Mouse (Mus musculus): ENCODE measurements around the gene Apoa2. TPM values are rescaled to one million over a fixed set of nuclear protein-coding genes. Genes with fewer than 3 reads are reported as not detected.

Gene Apoa2
- total and polyA plus RNA-seq, 2 experiments from 2014 or later = 2.0 to 2.7 TPM

GRCm38 (mm10) chr1:171205704-171206493 is 19.0 kb upstream of the Apoa2 start:
- no peaks in the 10 kb centered on the region for H3K27me3 ChIP-seq (ENCODE audit: insufficient read depth, low read length)
- H3K4me2 ChIP-seq (ENCODE audit: low read depth) = no peak overlapping the region
- no peaks in the 10 kb centered on the region for H3K9me3 ChIP-seq (ENCODE audit: low read length)
- TF ChIP-seq CTCF (IDR thresholded peaks at IDR 0.05; ENCODE audit: low read depth) = no peak
- no peaks in the 10 kb centered on the region for H3K36me3 ChIP-seq (ENCODE audit: insufficient read depth)
- WGBS = 52% methylated on average over 6 of the region's 6 CpGs
- DNase-seq (no peak), ATAC-seq (no peak)
- H3K9ac ChIP-seq = no peak overlapping the region
- H3K4me3 ChIP-seq (ENCODE audit: low read depth, low read length) = no peak overlapping the region
- H3K4me1 ChIP-seq (ENCODE audit: insufficient read depth) = no peaks in the 10 kb centered on the region
- H3K27ac ChIP-seq (ENCODE audit: low read depth, low read length) = no peak overlapping the region

- H3K9ac ChIP-seq = no peak overlapping the region
- ATAC-seq = no peak
- DNase-seq = no peak
- H3K27ac ChIP-seq (ENCODE audit: low read depth, low read length) = no peak overlapping the region
- 6% methylated on average over 4 of the region's 4 CpGs for WGBS
- no peaks in the 10 kb centered on the region for H3K36me3 ChIP-seq (ENCODE audit: insufficient read depth)
- H3K4me2 ChIP-seq (ENCODE audit: low read depth) = no peak overlapping the region
- no peaks in the 10 kb centered on the region for H3K4me1 ChIP-seq (ENCODE audit: insufficient read depth)
- no peak for TF ChIP-seq CTCF (IDR thresholded peaks at IDR 0.05; ENCODE audit: low read depth)
- no peaks in the 10 kb centered on the region for H3K9me3 ChIP-seq (ENCODE audit: low read length)
- no peak overlapping the region for H3K4me3 ChIP-seq (ENCODE audit: low read depth, low read length)
- H3K27me3 ChIP-seq (ENCODE audit: insufficient read depth, low read length) = no peaks in the 10 kb centered on the region
Observed at GRCm38 (mm10) chr1:171209409-171209808, 15.4 kb upstream of the Apoa2 start.

- no peak for TF ChIP-seq CTCF (IDR thresholded peaks at IDR 0.05; ENCODE audit: low read depth)
- ATAC-seq = no peak
Observed at GRCm38 (mm10) chr1:171212854-171213253, 12.0 kb upstream of the Apoa2 start.

GRCm38 (mm10) chr1:171213801-171214496 is 10.9 kb upstream of the Apoa2 start, which contains the start of gene Nr1i3:
Gene Nr1i3, plus strand, starts transcription at chr1:171213970.
- no peak for TF ChIP-seq CTCF (IDR thresholded peaks at IDR 0.05; ENCODE audit: low read depth)
- WGBS = 69% methylated on average over 10 of the region's 10 CpGs
- ATAC-seq = no peak
- Histone ChIP-seq H3K4me1 (ENCODE audit: insufficient read depth) (no peaks in the 10 kb centered on the region), H3K27ac (ENCODE audit: low read depth, low read length) (no peak within 1 kb of the TSS), H3K4me3 (ENCODE audit: low read depth, low read length) (no peak within 1 kb of the TSS), H3K27me3 (ENCODE audit: insufficient read depth, low read length) (no peaks in the 10 kb centered on the region), H3K9ac (no peak within 1 kb of the TSS), H3K4me2 (ENCODE audit: low read depth) (no peak within 1 kb of the TSS), H3K36me3 (ENCODE audit: insufficient read depth) (peaks cover 10% of the 10 kb centered on the region), H3K9me3 (ENCODE audit: low read length) (no peaks in the 10 kb centered on the region)
- DNase-seq = no peak

More at GRCm38 (mm10) chr1:171212854-171213253, 12.0 kb upstream of the Apoa2 start:
- Histone ChIP-seq H3K4me1 (ENCODE audit: insufficient read depth) (no peaks in the 10 kb centered on the region), H3K9me3 (ENCODE audit: low read length) (no peaks in the 10 kb centered on the region), H3K4me3 (ENCODE audit: low read depth, low read length) (no peak overlapping the region), H3K27me3 (ENCODE audit: insufficient read depth, low read length) (no peaks in the 10 kb centered on the region), H3K9ac (no peak overlapping the region), H3K27ac (ENCODE audit: low read depth, low read length) (no peak overlapping the region), H3K4me2 (ENCODE audit: low read depth) (no peak overlapping the region), H3K36me3 (ENCODE audit: insufficient read depth) (no peaks in the 10 kb centered on the region)
- no peak for DNase-seq
- WGBS = 60% methylated on average over 3 of the region's 3 CpGs

- DNase-seq (no peak), ATAC-seq (no peak)
- H3K9me3 ChIP-seq (ENCODE audit: low read length) = no peaks in the 10 kb centered on the region
- H3K27me3 ChIP-seq (ENCODE audit: insufficient read depth, low read length) = no peaks in the 10 kb centered on the region
- peaks cover 5% of the 10 kb centered on the region for H3K4me1 ChIP-seq (ENCODE audit: insufficient read depth)
- H3K9ac ChIP-seq = no peak overlapping the region
- H3K4me3 ChIP-seq (ENCODE audit: low read depth, low read length) = no peak overlapping the region
- 90% methylated on average over 18 of the region's 18 CpGs for WGBS
- no peak overlapping the region for H3K4me2 ChIP-seq (ENCODE audit: low read depth)
- no peak overlapping the region for H3K27ac ChIP-seq (ENCODE audit: low read depth, low read length)
- no peak for TF ChIP-seq CTCF (IDR thresholded peaks at IDR 0.05; ENCODE audit: low read depth)
- peaks cover 21% of the 10 kb centered on the region for H3K36me3 ChIP-seq (ENCODE audit: insufficient read depth)
Observed at GRCm38 (mm10) chr1:171216241-171216955, 8.5 kb upstream of the Apoa2 start.

- Histone ChIP-seq H3K4me1 (ENCODE audit: insufficient read depth) (peaks cover 9% of the 10 kb centered on the region), H3K9ac (no peak overlapping the region), H3K9me3 (ENCODE audit: low read length) (no peaks in the 10 kb centered on the region), H3K36me3 (ENCODE audit: insufficient read depth) (peaks cover 21% of the 10 kb centered on the region), H3K27me3 (ENCODE audit: insufficient read depth, low read length) (no peaks in the 10 kb centered on the region), H3K4me2 (ENCODE audit: low read depth) (peak overlapping the region; percentile 83), H3K4me3 (ENCODE audit: low read depth, low read length) (peak overlapping the region; percentile 56; the same call in 1 of the 2 replicates), H3K27ac (ENCODE audit: low read depth, low read length) (no peak overlapping the region)
- ATAC-seq (peak; percentile 28; the same call in 1 of the 2 replicates), DNase-seq (peak; percentile 91)
- WGBS = 11% methylated on average over 10 of the region's 10 CpGs
- peak; percentile 93 for TF ChIP-seq CTCF (IDR thresholded peaks at IDR 0.05; ENCODE audit: low read depth)
Observed at GRCm38 (mm10) chr1:171220871-171221270, 4.0 kb upstream of the Apoa2 start.

Data from forebrain, postnatal 0 days (tissue).